Mouse (Mus musculus) neutrophil, adult 65 days (primary cell): ENCODE data around the gene Rfng. TPM values are rescaled to one million over a fixed set of nuclear protein-coding genes. Genes with fewer than 3 reads are reported as not detected.

Experiments
- total RNA-seq: library from RNA; stranded (reverse); gene quantifications from 2 replicates; pipeline ENCODE4 v1.2.4, GENCODE M21; 2023

Gene Rfng
- 12.0 and 12.2 TPM in 2 replicates for total RNA-seq

DNA sequence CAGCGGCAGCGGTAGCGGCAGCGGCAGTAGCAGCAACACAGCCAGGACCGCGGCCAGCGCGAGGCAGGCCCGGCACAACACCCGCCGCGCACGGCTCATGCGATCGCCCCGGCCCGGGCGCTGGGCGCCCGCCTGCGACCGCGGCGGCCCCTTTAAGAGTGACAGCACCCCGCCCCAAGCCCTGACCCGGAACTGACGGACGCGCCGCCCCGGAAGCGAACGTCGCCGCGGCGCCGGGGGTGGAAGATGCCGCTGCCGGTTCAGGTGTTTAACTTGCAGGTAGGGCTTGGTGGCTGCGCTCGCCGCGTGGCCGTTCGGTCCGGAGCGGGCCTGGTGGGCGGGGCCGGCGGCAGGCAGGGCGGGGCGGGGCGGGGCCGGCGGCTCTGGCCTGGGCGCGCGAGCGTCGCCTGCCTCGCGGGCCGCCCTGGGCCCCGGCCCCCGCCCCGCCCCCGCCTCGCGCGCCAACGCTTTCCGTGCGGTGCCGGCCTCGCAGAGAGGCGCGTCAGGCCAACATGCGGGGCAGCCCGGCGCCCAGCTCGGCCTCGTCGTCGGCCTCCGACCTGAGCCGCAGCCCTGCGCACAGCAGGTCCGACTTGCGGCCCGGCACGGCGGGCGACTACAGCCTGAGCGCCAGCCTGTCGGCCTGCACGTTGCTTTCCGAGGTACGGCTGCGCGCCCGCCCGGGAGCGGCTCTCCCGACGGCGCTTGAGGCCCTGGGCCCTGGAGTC is at the start of gene Rfng, which contains the start of gene Gps1:
TSS of gene Rfng (minus strand) at position 144 of the 728 bp plus-strand sequence.
TSS of gene Gps1 (plus strand) at position 209 of the 728 bp plus-strand sequence.

DNA sequence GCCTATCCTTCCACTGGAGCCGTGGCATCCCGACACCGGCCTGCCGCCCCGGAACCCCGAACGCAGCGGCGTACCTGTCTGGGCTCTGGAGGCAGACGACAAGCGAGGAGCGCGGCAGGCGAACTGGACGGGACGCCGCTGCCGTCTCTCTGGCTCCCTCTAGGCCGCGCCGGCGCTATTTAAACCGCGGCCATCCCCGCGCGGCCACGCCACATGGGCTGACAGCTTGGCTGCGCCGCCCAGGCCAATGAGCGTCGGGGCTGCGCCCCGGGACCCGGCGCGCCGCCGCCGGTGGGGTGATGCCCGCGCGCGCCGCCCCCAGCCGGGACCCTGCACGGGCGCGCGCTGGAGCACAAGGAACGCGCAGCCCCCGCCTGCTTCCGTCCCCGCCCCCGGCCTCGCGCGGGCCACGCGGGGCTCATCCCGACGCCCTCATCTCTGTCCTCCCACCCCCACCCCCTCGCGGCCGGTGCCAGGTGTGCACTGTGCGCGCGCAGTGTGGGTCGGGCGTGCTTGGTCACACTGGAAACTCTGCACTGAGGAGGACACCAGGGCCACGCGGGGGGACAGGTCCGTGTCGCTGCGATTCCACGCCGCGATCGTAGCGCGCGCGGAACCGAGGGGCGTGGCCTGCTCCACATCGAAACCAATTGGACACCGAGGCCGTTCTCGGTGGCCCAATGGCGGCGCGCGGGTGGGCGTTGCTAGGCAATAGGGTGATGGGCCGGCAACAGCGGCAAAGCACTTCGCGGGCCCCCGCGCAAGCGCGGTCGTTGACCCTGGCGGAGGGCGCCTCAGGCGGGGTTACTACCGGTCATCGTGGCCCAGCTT is 40.2 kb upstream of the Rfng start, which contains the start of gene Fasn:
TSS of gene Fasn (minus strand) at position 592 of the 831 bp plus-strand sequence.

DNA sequence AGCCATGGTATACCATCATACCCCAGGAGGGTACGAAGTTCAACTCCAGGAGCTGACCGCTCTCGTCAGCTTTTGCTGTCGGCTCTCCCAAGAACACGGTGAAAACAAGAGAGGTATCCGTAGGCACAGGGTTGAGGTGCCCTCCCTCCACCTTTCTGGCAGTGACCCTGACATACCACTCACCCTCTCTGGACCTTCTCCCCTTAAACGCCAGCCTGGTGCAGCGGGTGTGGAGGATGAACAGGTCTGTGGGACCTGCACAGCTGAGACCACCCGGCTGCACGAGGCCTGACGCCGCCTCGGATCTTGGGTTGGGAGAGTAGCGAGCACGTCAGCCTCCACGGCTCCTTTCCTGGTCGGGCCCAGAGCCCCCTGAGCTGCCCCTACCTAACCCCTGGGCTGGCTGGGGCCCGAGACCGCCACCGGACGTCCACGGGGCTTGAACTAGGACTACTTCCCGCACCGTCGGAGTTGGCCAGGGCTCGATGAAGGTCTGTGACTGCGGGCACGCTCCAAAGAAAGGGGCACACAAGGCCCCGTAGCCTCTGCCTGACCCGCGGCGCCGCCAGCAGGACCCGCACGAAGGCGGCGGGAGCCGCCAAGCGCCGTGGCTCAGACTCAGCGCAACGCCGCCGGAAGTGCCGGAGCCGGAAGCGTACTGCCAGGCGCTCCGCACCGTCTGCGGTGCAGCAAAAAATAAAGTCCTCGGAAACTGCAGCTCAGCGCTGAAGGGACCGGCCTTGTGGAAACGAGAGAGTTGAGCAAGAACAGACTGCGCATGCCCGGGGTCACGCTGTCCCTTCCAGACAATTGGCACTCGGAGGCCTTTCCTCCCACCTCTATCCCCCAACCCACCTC is 12.0 kb upstream of the Rfng start, which contains the start of gene Dus1l:
TSS of gene Dus1l (minus strand) at position 648 of the 858 bp plus-strand sequence.

DNA sequence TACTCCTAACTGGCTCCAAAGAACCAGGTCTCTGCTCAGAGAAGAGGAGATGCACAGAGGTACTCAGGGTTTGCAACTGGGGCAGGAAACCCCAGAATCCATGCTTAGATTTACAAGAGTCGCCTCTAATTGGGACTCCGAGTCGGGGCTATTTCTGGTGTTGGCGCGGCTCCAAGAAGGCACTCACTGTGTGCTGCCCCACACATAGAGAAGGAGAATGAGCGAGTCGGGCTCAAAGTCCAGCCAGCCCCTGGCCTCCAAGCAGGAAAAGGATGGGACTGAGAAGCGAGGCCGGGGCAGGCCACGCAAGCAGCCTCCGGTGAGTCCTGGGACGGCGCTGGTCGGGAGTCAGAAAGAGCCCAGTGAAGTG is 21.4 kb downstream of the Rfng start, which contains the start of gene Hmga1b:
TSS of gene Hmga1b (plus strand) at position 123 of the 370 bp plus-strand sequence.

DNA sequence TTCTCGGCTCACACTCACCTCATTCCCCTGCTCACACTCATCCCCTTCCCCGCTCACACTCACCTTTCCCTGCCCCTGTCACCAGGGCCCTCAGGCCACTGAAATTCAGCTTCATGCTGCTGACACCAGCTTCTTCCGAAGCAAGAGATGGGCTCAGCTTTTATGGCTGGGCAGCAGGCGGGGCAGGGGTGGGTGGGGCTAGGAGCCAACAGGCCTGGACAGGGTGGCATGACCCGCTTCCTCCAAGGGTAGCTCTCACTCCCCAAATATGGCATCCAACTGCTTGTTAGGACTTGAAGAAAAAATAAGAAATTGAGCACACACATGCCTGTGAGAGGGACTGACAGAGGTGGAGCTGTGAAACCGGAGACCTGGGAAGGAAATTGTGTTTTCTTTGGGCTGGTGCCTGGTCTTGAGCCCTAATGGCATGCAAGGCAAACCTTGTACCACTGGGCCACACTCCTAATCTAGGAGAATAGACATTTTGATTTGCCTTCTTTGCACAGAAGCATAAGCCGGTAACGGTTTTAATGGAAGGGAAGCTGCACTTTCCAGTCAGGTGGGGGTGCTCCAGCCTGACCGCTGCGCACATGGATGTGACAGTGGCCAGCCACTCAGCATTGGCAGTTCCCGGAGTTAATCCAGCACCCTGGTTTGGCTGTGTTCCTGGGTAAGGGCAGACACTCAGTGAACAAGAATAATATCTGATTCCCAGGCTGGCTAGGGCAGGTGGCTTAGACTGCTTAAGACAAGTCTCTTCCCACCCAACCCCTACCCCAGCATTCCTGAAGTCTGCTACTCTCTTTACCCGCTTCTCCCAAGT is 51.9 kb downstream of the Rfng start, which contains the start of gene Cbr2:
TSS of gene Cbr2 (minus strand) at position 257 of the 823 bp plus-strand sequence.

Other genes starting within 250 kb of the Rfng start
- 28.8 and 31.9 TPM in 2 replicates for gene Mcrip1, start 234.5 kb downstream of the Rfng start, total RNA-seq
- gene Ppp1r27, start 233.1 kb downstream of the Rfng start, total RNA-seq: not detected in 2 replicates
- 245 and 272 TPM in 2 replicates for gene P4hb, start 211.0 kb downstream of the Rfng start, total RNA-seq
- gene Arhgdia, start 202.6 kb downstream of the Rfng start, total RNA-seq: 428 and 459 TPM in 2 replicates
- 116 and 122 TPM in 2 replicates for gene Alyref, start 185.8 kb downstream of the Rfng start, total RNA-seq
- gene Anapc11, start 185.8 kb downstream of the Rfng start, total RNA-seq: 36.8 and 40.0 TPM in 2 replicates
- gene Npb, start 175.7 kb downstream of the Rfng start, total RNA-seq: 1.5 TPM in 1 of 2 replicates, not detected in the other
- 28.9 and 43.8 TPM in 2 replicates for gene Pcyt2, start 166.3 kb downstream of the Rfng start, total RNA-seq
- gene Sirt7, start 159.0 kb downstream of the Rfng start, total RNA-seq: 114 and 133 TPM in 2 replicates
- gene Mafg, start 150.6 kb downstream of the Rfng start, total RNA-seq: 122 and 149 TPM in 2 replicates
- gene Pycr1, start 140.4 kb downstream of the Rfng start, total RNA-seq: 1.4 and 1.5 TPM in 2 replicates
- gene Myadml2, start 136.0 kb downstream of the Rfng start, total RNA-seq: not detected in 2 replicates
- not detected in 2 replicates for gene Notum, start 123.0 kb downstream of the Rfng start, total RNA-seq
- gene Aspscr1, start 111.2 kb downstream of the Rfng start, total RNA-seq: 82.0 and 103 TPM in 2 replicates
- 30.2 and 33.5 TPM in 2 replicates for gene Cenpx, start 70.5 kb downstream of the Rfng start, total RNA-seq
- gene Lrrc45, start 70.3 kb downstream of the Rfng start, total RNA-seq: 9.1 and 10.4 TPM in 2 replicates
- 0.88 and 1.2 TPM in 2 replicates for gene Rac3, start 62.7 kb downstream of the Rfng start, total RNA-seq
- 5.6 and 6.1 TPM in 2 replicates for gene Dcxr, start 56.9 kb downstream of the Rfng start, total RNA-seq
- gene Cbr2, start 52.1 kb downstream of the Rfng start, total RNA-seq: 2.3 and 2.9 TPM in 2 replicates
- gene Hmga1b, start 21.4 kb downstream of the Rfng start, total RNA-seq: 36.2 and 41.5 TPM in 2 replicates
- 34.8 and 43.3 TPM in 2 replicates for gene Gps1, start 65 bp upstream of the Rfng start, total RNA-seq
- gene Dus1l, start 12.2 kb upstream of the Rfng start, total RNA-seq: 23.4 and 32.1 TPM in 2 replicates
- gene Fasn, start 40.3 kb upstream of the Rfng start, total RNA-seq: 18.5 and 25.7 TPM in 2 replicates
- 3.4 and 4.2 TPM in 2 replicates for gene Ccdc57, start 148.7 kb upstream of the Rfng start, total RNA-seq
- gene Slc16a3, start 164.3 kb upstream of the Rfng start, total RNA-seq: 470 and 646 TPM in 2 replicates
- gene Csnk1d, start 207.1 kb upstream of the Rfng start, total RNA-seq: 144 and 149 TPM in 2 replicates